Mouse (Mus musculus) hindbrain, embryonic 11.5 days (tissue): ENCODE results near the gene Arid2. TPM values are rescaled to one million over a fixed set of nuclear protein-coding genes. Genes with fewer than 3 reads are reported as not detected.

Experiments used
- ATAC-seq: fragments of 200-750 bp; cut with Nextera tagmentation; 2 replicates; pipeline ENCODE4 v1.8.0; 2017; ENCODE audit warnings: mild to moderate bottlenecking, moderate TSS enrichment, moderate library complexity; ENCODE audit not compliant: low FRiP score
- DNase-seq: peaks from one replicate; pipeline ENCODE4 v3.0.0-alpha.2; 2015; ENCODE audit warnings: low spot score
- H3K27ac ChIP-seq: fragments of 300-500 bp; sonication (generic); 2 replicates; pipeline ENCODE4 v1.5.1; 2014; ENCODE audit warnings: mild to moderate bottlenecking, low read depth, low read length
- H3K27me3 ChIP-seq: fragments of 300-500 bp; sonication (generic); 2 replicates; pipeline ENCODE4 v1.6.1; 2014; ENCODE audit warnings: mild to moderate bottlenecking, low read length, moderate library complexity, mixed read lengths; ENCODE audit not compliant: control insufficient read depth, insufficient read depth
- H3K36me3 ChIP-seq: fragments of 300-500 bp; sonication (generic); 2 replicates; pipeline ENCODE4 v1.6.1; 2014; ENCODE audit warnings: mild to moderate bottlenecking, low read length, moderate library complexity, mixed read lengths; ENCODE audit not compliant: control insufficient read depth, insufficient read depth
- H3K4me1 ChIP-seq: fragments of 300-500 bp; sonication (generic); replicated peaks from 2 replicates; pipeline ENCODE4 v1.6.1; 2014; ENCODE audit warnings: low read length, mixed read lengths; ENCODE audit not compliant: control insufficient read depth, insufficient read depth
- H3K4me2 ChIP-seq: fragments of 300-500 bp; sonication (generic); replicated peaks from 2 replicates; pipeline ENCODE4 v1.6.1; 2014; ENCODE audit warnings: mild to moderate bottlenecking, low read depth, low read length
- H3K4me3 ChIP-seq: fragments of 300-500 bp; sonication (generic); 2 replicates; pipeline ENCODE4 v1.5.1; 2014; ENCODE audit warnings: low read depth, low read length
- H3K9ac ChIP-seq: fragments of 300-500 bp; sonication (generic); 2 replicates; pipeline ENCODE4 v1.6.1; 2014; ENCODE audit warnings: low read depth, low read length
- H3K9me3 ChIP-seq: fragments of 300-500 bp; sonication (generic); 2 replicates; pipeline ENCODE4 v1.6.1; 2016; ENCODE audit warnings: low read length; ENCODE audit not compliant: control insufficient read depth
- WGBS: fragments of 180-500 bp; shearing (Covaris S2); extraction: QIAGEN DNeasy Blood & Tissue Kit; methylation state at CpG from one replicate; pipeline ENCODE4 v1.1.7; 2014; 5-methylcytosine and 5-hydroxymethylcytosine counted together
- polyA plus RNA-seq: library from polyadenylated mRNA; unstranded; fragments of >200 nt; fragmentation: Nextera tagmentation; extraction: Ambion mirVana; gene quantifications from 2 replicates; pipeline ENCODE4 v1.2.1, GENCODE M21; 2014

The Arid2 gene
- polyA plus RNA-seq, 1 experiment from 2014 or later, result 39.0 TPM

GRCm38 (mm10) chr15:96268610-96269009, 18.7 kb upstream of the Arid2 start:
- H3K27me3 ChIP-seq, result no peaks in the 10 kb centered on the region
- H3K9ac ChIP-seq, result no peak overlapping the region
- H3K4me1 ChIP-seq, result no peaks in the 10 kb centered on the region
- no peak overlapping the region for H3K4me3 ChIP-seq
- no peak overlapping the region for H3K27ac ChIP-seq
- no peak for DNase-seq
- 95% methylated on average over 9 of the region's 9 CpGs for WGBS
- peaks cover 16% of the 10 kb centered on the region; the same call in 1 of the 2 replicates for H3K36me3 ChIP-seq
- H3K9me3 ChIP-seq, result no peaks in the 10 kb centered on the region
- no peak for ATAC-seq
- H3K4me2 ChIP-seq, result no peak overlapping the region

- no peak overlapping the region for H3K9ac ChIP-seq
- no peak overlapping the region for H3K4me2 ChIP-seq
- H3K4me1 ChIP-seq, result no peaks in the 10 kb centered on the region
- DNase-seq (no peak), ATAC-seq (no peak)
- H3K27me3 ChIP-seq, result no peaks in the 10 kb centered on the region
- WGBS, result 92% methylated on average over 4 of the region's 4 CpGs
- H3K27ac ChIP-seq, result no peak overlapping the region
- H3K36me3 ChIP-seq, result peaks cover 16% of the 10 kb centered on the region; the same call in 1 of the 2 replicates
- no peaks in the 10 kb centered on the region for H3K9me3 ChIP-seq
- no peak overlapping the region for H3K4me3 ChIP-seq
Measured at GRCm38 (mm10) chr15:96269402-96269801, 17.9 kb upstream of the Arid2 start.

GRCm38 (mm10) chr15:96270272-96270880, 16.9 kb upstream of the Arid2 start:
- no peaks in the 10 kb centered on the region for H3K4me1 ChIP-seq
- no peak overlapping the region for H3K4me3 ChIP-seq
- no peak overlapping the region for H3K9ac ChIP-seq
- H3K27ac ChIP-seq, result no peak overlapping the region
- H3K4me2 ChIP-seq, result no peak overlapping the region
- H3K9me3 ChIP-seq, result no peaks in the 10 kb centered on the region
- DNase-seq (no peak), ATAC-seq (no peak)
- peaks cover 16% of the 10 kb centered on the region; the same call in 1 of the 2 replicates for H3K36me3 ChIP-seq
- WGBS, result 89% methylated on average over 10 of the region's 10 CpGs
- H3K27me3 ChIP-seq, result no peaks in the 10 kb centered on the region

- H3K27me3 ChIP-seq, result no peaks in the 10 kb centered on the region
- H3K36me3 ChIP-seq, result peaks cover 6% of the 10 kb centered on the region; the same call in 1 of the 2 replicates
- H3K4me2 ChIP-seq, result no peak overlapping the region
- no peak overlapping the region for H3K4me3 ChIP-seq
- ATAC-seq (no peak), DNase-seq (no peak)
- H3K9me3 ChIP-seq, result no peaks in the 10 kb centered on the region
- no peak overlapping the region for H3K27ac ChIP-seq
- no peak overlapping the region for H3K9ac ChIP-seq
- WGBS, result 97% methylated on average over 11 of the region's 11 CpGs
- H3K4me1 ChIP-seq, result no peaks in the 10 kb centered on the region
Measured at GRCm38 (mm10) chr15:96272356-96272755, 15.0 kb upstream of the Arid2 start.

- H3K4me3 ChIP-seq, result no peak overlapping the region
- DNase-seq (no peak), ATAC-seq (no peak)
- no peak overlapping the region for H3K27ac ChIP-seq
- H3K4me1 ChIP-seq, result no peaks in the 10 kb centered on the region
- 99% methylated on average over 2 of the region's 2 CpGs for WGBS
- H3K4me2 ChIP-seq, result no peak overlapping the region
- 0 out of 2 replicates have a peak, but pooled peaks cover 3% of the 10 kb centered on the region for H3K36me3 ChIP-seq
- H3K9me3 ChIP-seq, result no peaks in the 10 kb centered on the region
- H3K27me3 ChIP-seq, result no peaks in the 10 kb centered on the region
- H3K9ac ChIP-seq, result no peak overlapping the region
Measured at GRCm38 (mm10) chr15:96274341-96274740, 13.0 kb upstream of the Arid2 start.

GRCm38 (mm10) chr15:96275198-96275597, 12.1 kb upstream of the Arid2 start:
- no peak overlapping the region for H3K4me3 ChIP-seq
- WGBS, result 72% methylated on average over 2 of the region's 2 CpGs
- H3K4me2 ChIP-seq, result no peak overlapping the region
- DNase-seq (no peak), ATAC-seq (no peak)
- H3K27me3 ChIP-seq, result no peaks in the 10 kb centered on the region
- H3K27ac ChIP-seq, result no peak overlapping the region
- no peak overlapping the region for H3K9ac ChIP-seq
- H3K36me3 ChIP-seq, result 0 out of 2 replicates have a peak, but pooled peaks cover 3% of the 10 kb centered on the region
- no peaks in the 10 kb centered on the region for H3K4me1 ChIP-seq
- H3K9me3 ChIP-seq, result no peaks in the 10 kb centered on the region; the same call in 1 of the 2 replicates

- H3K9ac ChIP-seq, result no peak overlapping the region
- no peaks in the 10 kb centered on the region; the same call in 1 of the 2 replicates for H3K9me3 ChIP-seq
- H3K27me3 ChIP-seq, result no peaks in the 10 kb centered on the region
- H3K36me3 ChIP-seq, result peaks cover 5% of the 10 kb centered on the region; the same call in 1 of the 2 replicates
- H3K4me1 ChIP-seq, result no peaks in the 10 kb centered on the region
- no peak for DNase-seq
- no peak overlapping the region for H3K4me2 ChIP-seq
- 92% methylated on average over 9 of the region's 9 CpGs for WGBS
- H3K27ac ChIP-seq, result no peak overlapping the region
- no peak overlapping the region for H3K4me3 ChIP-seq
- ATAC-seq, result no peak
Measured at GRCm38 (mm10) chr15:96275810-96276493, 11.4 kb upstream of the Arid2 start.

- DNase-seq (no peak), ATAC-seq (no peak)
- Histone ChIP-seq H3K4me1 (no peaks in the 10 kb centered on the region), H3K4me3 (no peak overlapping the region), H3K4me2 (no peak overlapping the region), H3K27me3 (no peaks in the 10 kb centered on the region), H3K27ac (no peak overlapping the region), H3K9me3 (no peaks in the 10 kb centered on the region; the same call in 1 of the 2 replicates), H3K36me3 (peaks cover 6% of the 10 kb centered on the region; the same call in 1 of the 2 replicates), H3K9ac (no peak overlapping the region)
- WGBS, result 84% methylated on average over 4 of the region's 4 CpGs
Measured at GRCm38 (mm10) chr15:96277061-96277460, 10.3 kb upstream of the Arid2 start.

GRCm38 (mm10) chr15:96281236-96281635, 6.1 kb upstream of the Arid2 start:
- WGBS, result 90% methylated on average over 5 of the region's 5 CpGs
- Histone ChIP-seq H3K9ac (no peak overlapping the region), H3K27ac (no peak overlapping the region), H3K4me2 (no peak overlapping the region), H3K36me3 (peaks cover 6% of the 10 kb centered on the region; the same call in 1 of the 2 replicates), H3K4me3 (no peak overlapping the region), H3K9me3 (no peaks in the 10 kb centered on the region; the same call in 1 of the 2 replicates), H3K4me1 (no peaks in the 10 kb centered on the region), H3K27me3 (no peaks in the 10 kb centered on the region)
- DNase-seq (no peak), ATAC-seq (no peak)
